Mouse (Mus musculus) effector memory CD4-positive, alpha-beta T cell, adult 7 months (primary cell): ENCODE measurements around the gene Gabra3. TPM values are rescaled to one million over a fixed set of nuclear protein-coding genes. Genes with fewer than 3 reads are reported as not detected.

Experiments
- polyA plus RNA-seq: library from polyadenylated mRNA; unstranded; fragments of 100-300 nt; shearing (Covaris generic); gene quantifications from one replicate; pipeline ENCODE4 v1.2.1, GENCODE M21; 2017

Gene Gabra3
- not detected for polyA plus RNA-seq

GRCm38 (mm10) chrX:72656230-72656898 is at the start of gene Gabra3:
Gene Gabra3, minus strand, starts transcription at chrX:72656848.

GRCm38 (mm10) chrX:72386758-72387157 is 269.9 kb downstream of the Gabra3 start, which contains the start of gene Magea10:
Gene Magea10, minus strand, starts transcription at chrX:72386858.

Other genes starting within 250 kb of the Gabra3 start
- gene Gabrq, start 168.3 kb upstream of the Gabra3 start, polyA plus RNA-seq, result not detected